7 mouse cellular contexts compared by ENCODE assay signal in the genomic region with DNA sequence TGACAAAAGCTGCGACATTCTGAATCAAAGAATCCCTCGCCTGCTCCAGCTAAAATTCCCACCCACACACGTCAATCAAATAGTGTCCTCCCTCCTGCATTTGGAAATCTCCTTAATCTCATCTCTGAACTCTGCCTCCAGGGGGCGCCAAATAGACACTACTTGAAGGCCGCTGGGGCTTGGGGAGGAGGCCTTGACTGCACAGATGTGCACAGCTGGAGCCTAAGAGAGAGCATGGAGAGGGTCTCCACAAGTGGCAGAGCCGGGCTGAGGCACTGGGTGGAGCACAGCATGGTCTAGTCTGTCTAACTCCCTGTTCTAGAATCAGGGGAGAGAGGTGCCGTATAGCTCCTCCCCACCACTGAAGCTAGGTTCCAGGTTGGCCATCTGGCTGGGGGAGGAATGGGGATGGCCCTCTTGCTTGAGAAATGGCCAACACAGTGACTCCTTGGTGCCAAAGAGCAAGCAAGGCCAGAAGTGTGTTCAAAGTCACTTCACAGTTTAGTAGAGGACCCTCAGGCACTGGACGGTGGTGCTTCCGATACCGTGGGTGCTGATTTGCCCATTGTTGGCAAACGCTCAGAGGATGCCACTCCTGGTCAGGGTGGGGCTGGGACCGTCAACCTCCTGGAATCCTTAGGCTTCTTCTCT. TPM values are rescaled to one million over a fixed set of nuclear protein-coding genes. Genes with fewer than 3 reads are reported as not detected.
A peak's percentile ranks its signal among the peaks of the same experiment; 100 is the strongest.
DNase-seq lines count a peak whose midpoint lies in the region; ATAC-seq and TF ChIP-seq lines count a peak whose summit lies in the region.

No protein-coding gene starts in this region.

- DNase-seq in Muller cell, postnatal 12 days (ENCODE audit: inconsistent ontology term) = peak; percentile 39
- DNase-seq in c-Kit-positive CD71-negative TER-119-negative erythroid progenitor cells, embryonic 14.5 days (ENCODE audit: low read depth) = peak; percentile 78
- peak; percentile 80 for DNase-seq in hindbrain, postnatal 0 days (ENCODE audit: low spot score)
- peak; percentile 68 for DNase-seq in left cerebral cortex, adult 11 months (ENCODE audit: low spot score)
- peak; percentile 15 to 67 for DNase-seq in spleen, adult 2 months (ENCODE audit: low read depth in 1 of 2, low spot score in 2 of 2)

- WGBS in forebrain, embryonic 16.5 days = 46% methylated on average over 12 of the region's 12 CpGs
- WGBS in hindbrain, postnatal 0 days = 45% methylated on average over 12 of the region's 12 CpGs
- 49% methylated on average over 12 of the region's 12 CpGs for WGBS in spleen, adult 2 months

- no peak overlapping the region for H3K27ac ChIP-seq in forebrain, embryonic 16.5 days (ENCODE audit: low read length)
- no peak overlapping the region for H3K27ac ChIP-seq in hindbrain, postnatal 0 days
- no peak overlapping the region for H3K27ac ChIP-seq in spleen, adult 2 months (ENCODE audit: insufficient read depth, low read length)

- 0 out of 2 replicates have a peak, but pooled peaks have one; percentile 43 for ATAC-seq in forebrain, embryonic 16.5 days
- no peak for ATAC-seq in hindbrain, postnatal 0 days
- ATAC-seq in megakaryocyte-erythroid progenitor cell, adult 5-6 weeks (replicated peaks; ENCODE audit: low FRiP score, low TSS enrichment, poor library complexity, severe bottlenecking) = peak; percentile 61

- no peak for TF ChIP-seq POLR2A in spleen, adult 2 months (IDR thresholded peaks at IDR 0.05; ENCODE audit: low read depth, low read length)

- peaks cover 6% of the 10 kb centered on the region for H3K4me1 ChIP-seq in forebrain, embryonic 16.5 days (replicated peaks; ENCODE audit: control insufficient read depth, insufficient read depth, low read length)
- 0 out of 2 replicates have a peak, but pooled peaks cover 6% of the 10 kb centered on the region for H3K4me1 ChIP-seq in hindbrain, postnatal 0 days (ENCODE audit: insufficient read depth, low read length)
- H3K4me1 ChIP-seq in spleen, adult 2 months (ENCODE audit: control insufficient read depth, insufficient read depth, insufficient read length) = no peaks in the 10 kb centered on the region

- no peak overlapping the region for H3K4me3 ChIP-seq in forebrain, embryonic 16.5 days (replicated peaks; ENCODE audit: low read length)
- no peak overlapping the region for H3K4me3 ChIP-seq in hindbrain, postnatal 0 days (ENCODE audit: low read length)
- no peak overlapping the region for H3K4me3 ChIP-seq in spleen, adult 2 months (ENCODE audit: extremely low read depth, insufficient read depth, insufficient read length)

- H3K4me2 ChIP-seq in forebrain, embryonic 16.5 days (ENCODE audit: low read length) = no peak overlapping the region
- no peak overlapping the region for H3K4me2 ChIP-seq in hindbrain, postnatal 0 days (ENCODE audit: low read depth, low read length)

- no peaks in the 10 kb centered on the region for H3K36me3 ChIP-seq in forebrain, embryonic 16.5 days (ENCODE audit: control insufficient read depth, insufficient read depth)
- no peaks in the 10 kb centered on the region for H3K36me3 ChIP-seq in hindbrain, postnatal 0 days (ENCODE audit: insufficient read depth, low read length)
- no peaks in the 10 kb centered on the region for H3K36me3 ChIP-seq in spleen, adult 2 months (ENCODE audit: control insufficient read depth, insufficient read depth, low read length)

- no peaks in the 10 kb centered on the region for H3K9me3 ChIP-seq in forebrain, embryonic 16.5 days (ENCODE audit: control insufficient read depth, low read length)
- H3K9me3 ChIP-seq in hindbrain, postnatal 0 days (ENCODE audit: low read length) = no peaks in the 10 kb centered on the region

- H3K9ac ChIP-seq in forebrain, embryonic 16.5 days (replicated peaks; ENCODE audit: low read depth, low read length) = no peak overlapping the region
- no peak overlapping the region for H3K9ac ChIP-seq in hindbrain, postnatal 0 days (replicated peaks; ENCODE audit: low read length)

- TF ChIP-seq CTCF in hindbrain, postnatal 0 days (IDR thresholded peaks at IDR 0.05; ENCODE audit: low read depth) = peak; percentile 75
- TF ChIP-seq CTCF in spleen, adult 2 months (IDR thresholded peaks at IDR 0.05; ENCODE audit: extremely low read depth, insufficient read depth, insufficient read length, insufficient replicate concordance) = peak; percentile 42; the same call in 1 of the 2 replicates

- no peaks in the 10 kb centered on the region for H3K27me3 ChIP-seq in forebrain, embryonic 16.5 days (replicated peaks; ENCODE audit: control insufficient read depth, insufficient read depth, low read length)
- H3K27me3 ChIP-seq in hindbrain, postnatal 0 days (ENCODE audit: insufficient read depth, low read length) = no peaks in the 10 kb centered on the region
- peaks cover 3% of the 10 kb centered on the region; the same call in 1 of the 2 replicates for H3K27me3 ChIP-seq in spleen, adult 2 months (ENCODE audit: control insufficient read depth, insufficient read depth, low read length)

RNA-seq across cellular contexts. Expression of a gene that starts 32.6 kb away (rescaled TPM):
- 0.67 and 0.76 TPM in 2 replicates for polyA plus RNA-seq in forebrain, embryonic 16.5 days (2015; fragmentation: Nextera tagmentation; extraction: Ambion mirVana)
- total RNA-seq in hindbrain, postnatal 0 days (2014; rRNA removed) = 6.4 and 7.9 TPM in 2 replicates
- polyA plus RNA-seq in hindbrain, postnatal 0 days (2015; fragmentation: Nextera tagmentation; extraction: Ambion mirVana) = 2.3 and 2.9 TPM in 2 replicates
- total RNA-seq in megakaryocyte-erythroid progenitor cell, adult 5-6 weeks (2014; fragmentation: Nextera tagmentation) = 0.35 TPM in 1 of 2 replicates, not detected in the other
- total RNA-seq in megakaryocyte-erythroid progenitor cell, adult 5-6 weeks (2017) = 0.05 TPM in 1 of 2 replicates, not detected in the other
- 5.5 and 9.1 TPM in 2 replicates for polyA plus RNA-seq in spleen, adult 2 months (2012; rRNA removed)

RNA-seq across cellular contexts. Expression of a gene that starts 51.6 kb away (rescaled TPM):
- 5.0 and 6.4 TPM in 2 replicates for polyA plus RNA-seq in forebrain, embryonic 16.5 days (2015; fragmentation: Nextera tagmentation; extraction: Ambion mirVana)
- total RNA-seq in hindbrain, postnatal 0 days (2014; rRNA removed) = 14.3 and 16.5 TPM in 2 replicates
- 6.8 and 7.0 TPM in 2 replicates for polyA plus RNA-seq in hindbrain, postnatal 0 days (2015; fragmentation: Nextera tagmentation; extraction: Ambion mirVana)
- 0.64 TPM in 1 of 2 replicates, not detected in the other for total RNA-seq in megakaryocyte-erythroid progenitor cell, adult 5-6 weeks (2014; fragmentation: Nextera tagmentation)
- total RNA-seq in megakaryocyte-erythroid progenitor cell, adult 5-6 weeks (2017) = 0.11 TPM in 1 of 2 replicates, not detected in the other
- polyA plus RNA-seq in spleen, adult 2 months (2012; rRNA removed) = 39.1 and 45.7 TPM in 2 replicates
